Mouse (Mus musculus): ENCODE measurements around the gene Atp7a. TPM values are rescaled to one million over a fixed set of nuclear protein-coding genes. Genes with fewer than 3 reads are reported as not detected.

The Atp7a gene
- polyA plus RNA-seq, 1 experiment from 2014 or later = 30.0 TPM

DNA sequence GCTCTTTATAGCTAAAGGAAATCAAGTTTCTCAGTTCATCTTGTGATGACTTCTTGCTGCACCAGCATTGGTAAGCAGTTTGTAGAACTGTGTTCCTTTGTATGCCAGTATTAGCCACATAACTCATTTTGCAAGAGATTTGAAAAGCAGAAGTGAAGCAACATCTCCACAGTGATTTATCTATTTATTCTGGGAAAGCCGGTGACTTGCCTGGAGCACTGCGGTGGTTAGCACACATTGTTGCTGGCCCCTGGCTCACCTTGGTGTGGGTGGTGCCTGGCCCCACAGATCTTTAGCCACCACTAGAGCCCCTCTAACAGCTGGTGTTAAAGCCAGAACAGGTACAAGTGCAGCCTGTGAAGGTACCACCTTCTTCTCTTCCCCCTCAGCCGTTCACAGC is 107.8 kb downstream of the Atp7a start:
- Histone ChIP-seq H3K36me3 (replicated peaks; ENCODE audit: control insufficient read depth, insufficient read depth, low read depth, low read length) (no peaks in the 10 kb centered on the region), H3K27ac (replicated peaks; ENCODE audit: low read depth, low read length) (no peak overlapping the region), H3K9ac (replicated peaks; ENCODE audit: low read length) (no peak overlapping the region), H3K4me2 (ENCODE audit: low read depth, low read length) (no peak overlapping the region), H3K4me1 (ENCODE audit: control insufficient read depth, insufficient read depth, low read length) (no peaks in the 10 kb centered on the region), H3K27me3 (ENCODE audit: control insufficient read depth, insufficient read depth, low read length) (no peaks in the 10 kb centered on the region), H3K9me3 (replicated peaks; ENCODE audit: control insufficient read depth, low read length) (no peaks in the 10 kb centered on the region), H3K4me3 (ENCODE audit: low read depth, low read length) (no peak overlapping the region)
- no peak for DNase-seq (ENCODE audit: low spot score)
- 83% methylated on average over 3 of the region's 3 CpGs for WGBS
- no peak for ATAC-seq (replicated peaks; ENCODE audit: insufficient number of reproducible peaks, low FRiP score, low TSS enrichment, low read depth)

- DNase-seq (ENCODE audit: low spot score) (no peak), ATAC-seq (replicated peaks; ENCODE audit: insufficient number of reproducible peaks, low FRiP score, low TSS enrichment, low read depth) (no peak)
- Histone ChIP-seq H3K9ac (replicated peaks; ENCODE audit: low read length) (no peak overlapping the region), H3K4me2 (ENCODE audit: low read depth, low read length) (no peak overlapping the region), H3K4me3 (ENCODE audit: low read depth, low read length) (no peak overlapping the region), H3K36me3 (replicated peaks; ENCODE audit: control insufficient read depth, insufficient read depth, low read depth, low read length) (no peaks in the 10 kb centered on the region), H3K27ac (replicated peaks; ENCODE audit: low read depth, low read length) (no peak overlapping the region), H3K9me3 (replicated peaks; ENCODE audit: control insufficient read depth, low read length) (no peaks in the 10 kb centered on the region), H3K27me3 (ENCODE audit: control insufficient read depth, insufficient read depth, low read length) (no peaks in the 10 kb centered on the region), H3K4me1 (ENCODE audit: control insufficient read depth, insufficient read depth, low read length) (no peaks in the 10 kb centered on the region)
- 87% methylated on average over 4 of the region's 4 CpGs for WGBS
Measured at GRCm38 (mm10) chrX:106135484-106135883, 108.4 kb downstream of the Atp7a start.

GRCm38 (mm10) chrX:106135916-106136575 is 109.0 kb downstream of the Atp7a start:
- H3K9ac ChIP-seq (replicated peaks; ENCODE audit: low read length) = no peak overlapping the region
- no peaks in the 10 kb centered on the region for H3K9me3 ChIP-seq (replicated peaks; ENCODE audit: control insufficient read depth, low read length)
- no peak overlapping the region for H3K4me3 ChIP-seq (ENCODE audit: low read depth, low read length)
- no peak overlapping the region for H3K27ac ChIP-seq (replicated peaks; ENCODE audit: low read depth, low read length)
- ATAC-seq (replicated peaks; ENCODE audit: insufficient number of reproducible peaks, low FRiP score, low TSS enrichment, low read depth) (no peak), DNase-seq (ENCODE audit: low spot score) (no peak)
- H3K4me1 ChIP-seq (ENCODE audit: control insufficient read depth, insufficient read depth, low read length) = no peaks in the 10 kb centered on the region
- no peak overlapping the region for H3K4me2 ChIP-seq (ENCODE audit: low read depth, low read length)
- H3K36me3 ChIP-seq (replicated peaks; ENCODE audit: control insufficient read depth, insufficient read depth, low read depth, low read length) = no peaks in the 10 kb centered on the region
- no peaks in the 10 kb centered on the region for H3K27me3 ChIP-seq (ENCODE audit: control insufficient read depth, insufficient read depth, low read length)
- 68% methylated on average over 12 of the region's 12 CpGs for WGBS

DNA sequence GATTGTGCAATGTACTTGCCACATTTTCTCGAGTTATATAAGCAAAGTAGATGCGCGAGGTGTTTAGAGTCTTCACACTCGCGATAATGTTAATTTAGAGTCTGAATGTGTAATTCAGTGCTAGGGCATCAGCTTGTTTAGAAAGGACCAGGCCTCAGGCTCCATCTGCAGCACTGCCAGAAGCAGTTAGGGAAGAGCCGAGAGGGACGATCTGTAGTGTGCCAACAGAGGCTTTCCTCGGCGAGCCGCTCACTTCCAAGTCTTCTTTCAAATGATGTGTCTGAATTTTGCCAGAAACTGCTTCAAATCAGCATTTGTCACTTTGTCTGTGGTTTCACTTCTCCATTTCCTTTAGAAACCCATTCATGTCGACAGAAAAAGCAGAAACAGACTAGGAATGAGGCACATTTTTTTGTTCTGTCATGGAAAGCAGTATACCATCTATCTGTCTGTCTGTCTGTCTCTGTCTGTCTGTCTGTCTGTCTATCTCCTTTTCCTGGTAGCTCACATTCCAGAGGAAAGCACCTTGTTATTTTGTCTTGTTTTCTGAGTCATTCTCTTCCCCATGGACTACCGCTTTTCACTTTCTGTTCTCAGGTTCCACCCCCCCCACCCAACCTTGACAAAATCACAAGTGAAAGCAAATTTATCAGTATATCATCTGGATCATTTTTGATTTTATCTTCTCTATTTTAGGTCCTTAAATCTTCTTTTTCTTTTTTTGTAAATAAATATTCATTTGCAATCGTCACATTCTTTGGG is 112.4 kb downstream of the Atp7a start:
- no peaks in the 10 kb centered on the region for H3K36me3 ChIP-seq (replicated peaks; ENCODE audit: control insufficient read depth, insufficient read depth, low read depth, low read length)
- 84% methylated on average over 13 of the region's 13 CpGs for WGBS
- no peak overlapping the region for H3K4me2 ChIP-seq (ENCODE audit: low read depth, low read length)
- no peaks in the 10 kb centered on the region for H3K4me1 ChIP-seq (ENCODE audit: control insufficient read depth, insufficient read depth, low read length)
- no peaks in the 10 kb centered on the region for H3K27me3 ChIP-seq (ENCODE audit: control insufficient read depth, insufficient read depth, low read length)
- no peak overlapping the region for H3K9ac ChIP-seq (replicated peaks; ENCODE audit: low read length)
- no peak for DNase-seq (ENCODE audit: low spot score)
- no peak overlapping the region for H3K4me3 ChIP-seq (ENCODE audit: low read depth, low read length)
- no peak overlapping the region for H3K27ac ChIP-seq (replicated peaks; ENCODE audit: low read depth, low read length)
- ATAC-seq (replicated peaks; ENCODE audit: insufficient number of reproducible peaks, low FRiP score, low TSS enrichment, low read depth) = no peak
- no peaks in the 10 kb centered on the region for H3K9me3 ChIP-seq (replicated peaks; ENCODE audit: control insufficient read depth, low read length)

GRCm38 (mm10) chrX:106142936-106143335 is 115.9 kb downstream of the Atp7a start, which contains the start of gene Tlr13:
Tlr13 (plus strand) TSS chrX:106143204.
- H3K27me3 ChIP-seq (ENCODE audit: control insufficient read depth, insufficient read depth, low read length) = no peaks in the 10 kb centered on the region
- ATAC-seq (replicated peaks; ENCODE audit: insufficient number of reproducible peaks, low FRiP score, low TSS enrichment, low read depth) = no peak
- no peak within 1 kb of the TSS for H3K4me2 ChIP-seq (ENCODE audit: low read depth, low read length)
- H3K9ac ChIP-seq (replicated peaks; ENCODE audit: low read length) = no peak within 1 kb of the TSS
- H3K36me3 ChIP-seq (replicated peaks; ENCODE audit: control insufficient read depth, insufficient read depth, low read depth, low read length) = no peaks in the 10 kb centered on the region
- H3K27ac ChIP-seq (replicated peaks; ENCODE audit: low read depth, low read length) = no peak within 1 kb of the TSS
- no peak for DNase-seq (ENCODE audit: low spot score)
- H3K4me1 ChIP-seq (ENCODE audit: control insufficient read depth, insufficient read depth, low read length) = no peaks in the 10 kb centered on the region
- H3K4me3 ChIP-seq (ENCODE audit: low read depth, low read length) = no peak within 1 kb of the TSS
- WGBS = 86% methylated on average over 6 of the region's 6 CpGs
- H3K9me3 ChIP-seq (replicated peaks; ENCODE audit: control insufficient read depth, low read length) = no peaks in the 10 kb centered on the region

GRCm38 (mm10) chrX:106148185-106148584 is 121.1 kb downstream of the Atp7a start:
- WGBS = 84% methylated on average over 1 of the region's 1 CpGs
- Histone ChIP-seq H3K27ac (replicated peaks; ENCODE audit: low read depth, low read length) (no peak overlapping the region), H3K9me3 (replicated peaks; ENCODE audit: control insufficient read depth, low read length) (no peaks in the 10 kb centered on the region), H3K4me2 (ENCODE audit: low read depth, low read length) (no peak overlapping the region), H3K4me3 (ENCODE audit: low read depth, low read length) (no peak overlapping the region), H3K36me3 (replicated peaks; ENCODE audit: control insufficient read depth, insufficient read depth, low read depth, low read length) (no peaks in the 10 kb centered on the region), H3K27me3 (ENCODE audit: control insufficient read depth, insufficient read depth, low read length) (no peaks in the 10 kb centered on the region), H3K4me1 (ENCODE audit: control insufficient read depth, insufficient read depth, low read length) (no peaks in the 10 kb centered on the region), H3K9ac (replicated peaks; ENCODE audit: low read length) (no peak overlapping the region)
- ATAC-seq (replicated peaks; ENCODE audit: insufficient number of reproducible peaks, low FRiP score, low TSS enrichment, low read depth) (no peak), DNase-seq (ENCODE audit: low spot score) (no peak)

DNA sequence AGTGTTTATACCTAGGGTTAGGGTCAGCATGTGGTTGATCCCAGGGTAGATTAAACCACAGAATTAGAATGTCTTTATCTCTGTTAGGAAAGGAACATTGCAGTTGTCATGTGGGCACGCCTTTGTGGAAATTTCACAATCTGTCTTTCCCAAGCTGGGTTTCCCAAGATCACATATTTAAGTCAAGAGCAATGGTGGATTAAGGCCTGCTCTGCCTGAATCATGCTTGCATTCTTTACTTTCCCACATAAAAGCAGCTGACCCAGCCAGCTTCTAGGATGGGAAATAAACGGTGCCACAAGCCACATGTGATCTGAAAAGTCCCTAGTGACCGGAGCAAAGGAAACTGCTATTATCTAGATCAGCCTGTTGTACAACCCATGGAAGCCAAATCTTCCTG is 122.4 kb downstream of the Atp7a start:
- H3K4me1 ChIP-seq (ENCODE audit: control insufficient read depth, insufficient read depth, low read length) = no peaks in the 10 kb centered on the region
- no peaks in the 10 kb centered on the region for H3K9me3 ChIP-seq (replicated peaks; ENCODE audit: control insufficient read depth, low read length)
- H3K4me2 ChIP-seq (ENCODE audit: low read depth, low read length) = no peak overlapping the region
- no peaks in the 10 kb centered on the region for H3K27me3 ChIP-seq (ENCODE audit: control insufficient read depth, insufficient read depth, low read length)
- H3K9ac ChIP-seq (replicated peaks; ENCODE audit: low read length) = no peak overlapping the region
- no peak overlapping the region for H3K27ac ChIP-seq (replicated peaks; ENCODE audit: low read depth, low read length)
- no peaks in the 10 kb centered on the region for H3K36me3 ChIP-seq (replicated peaks; ENCODE audit: control insufficient read depth, insufficient read depth, low read depth, low read length)
- no peak for DNase-seq (ENCODE audit: low spot score)
- H3K4me3 ChIP-seq (ENCODE audit: low read depth, low read length) = no peak overlapping the region
- no peak for ATAC-seq (replicated peaks; ENCODE audit: insufficient number of reproducible peaks, low FRiP score, low TSS enrichment, low read depth)
- 83% methylated on average over 3 of the region's 3 CpGs for WGBS

GRCm38 (mm10) chrX:106154180-106154586 is 127.1 kb downstream of the Atp7a start:
- Histone ChIP-seq H3K27me3 (ENCODE audit: control insufficient read depth, insufficient read depth, low read length) (no peaks in the 10 kb centered on the region), H3K4me2 (ENCODE audit: low read depth, low read length) (no peak overlapping the region), H3K27ac (replicated peaks; ENCODE audit: low read depth, low read length) (no peak overlapping the region), H3K36me3 (replicated peaks; ENCODE audit: control insufficient read depth, insufficient read depth, low read depth, low read length) (no peaks in the 10 kb centered on the region), H3K4me1 (ENCODE audit: control insufficient read depth, insufficient read depth, low read length) (no peaks in the 10 kb centered on the region), H3K4me3 (ENCODE audit: low read depth, low read length) (no peak overlapping the region), H3K9ac (replicated peaks; ENCODE audit: low read length) (no peak overlapping the region), H3K9me3 (replicated peaks; ENCODE audit: control insufficient read depth, low read length) (no peaks in the 10 kb centered on the region)
- ATAC-seq (replicated peaks; ENCODE audit: insufficient number of reproducible peaks, low FRiP score, low TSS enrichment, low read depth) (no peak), DNase-seq (ENCODE audit: low spot score) (no peak)

All from embryonic facial prominence, embryonic 11.5 days (tissue).